Mouse (Mus musculus): ENCODE results near the gene Map2k1.

The Map2k1 gene

DNA sequence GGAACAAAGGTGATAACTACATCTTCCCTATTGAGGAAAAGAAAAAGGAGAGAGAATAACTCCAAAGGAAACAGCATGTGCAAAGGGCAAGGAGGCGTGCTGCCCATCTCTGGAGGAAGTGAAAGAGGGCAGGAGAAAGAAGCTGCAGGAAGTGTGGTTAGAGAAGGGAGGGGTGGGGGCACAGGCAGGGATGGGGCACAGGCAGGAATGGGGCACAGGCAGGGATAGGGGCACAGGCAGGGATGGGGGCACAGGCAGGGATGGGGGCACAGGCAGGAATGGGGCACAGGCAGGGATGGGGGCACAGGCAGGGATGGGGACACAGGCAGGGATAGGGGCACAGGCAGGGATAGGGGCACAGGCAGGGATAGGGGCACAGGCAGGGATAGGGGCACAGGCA lies 4.1 kb downstream of the Map2k1 start:
- no peak for DNase-seq (ENCODE audit: low read depth)

DNA sequence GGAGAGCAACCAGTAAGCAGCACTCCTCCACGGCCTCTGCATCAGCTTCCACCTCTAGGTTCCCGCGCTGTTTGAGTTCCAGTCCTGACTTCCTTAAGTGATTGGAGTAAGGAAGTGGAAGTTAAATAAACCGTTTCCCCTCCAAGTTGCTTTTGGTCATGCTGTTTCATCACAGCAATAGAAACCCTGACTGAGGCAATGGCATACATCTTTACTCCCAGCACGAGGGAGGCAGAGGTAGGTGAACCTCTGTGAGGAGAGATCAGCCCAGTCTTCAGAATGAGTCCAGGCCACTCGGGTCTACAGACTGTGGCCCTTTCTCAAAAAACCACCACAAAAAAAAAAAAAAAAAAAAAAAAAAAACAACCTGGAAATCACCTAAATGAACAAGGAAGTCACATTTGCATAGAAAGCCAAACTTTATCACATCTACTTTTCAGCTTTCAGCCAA lies 11.0 kb downstream of the Map2k1 start:
- no peak for DNase-seq (ENCODE audit: low read depth)

DNA sequence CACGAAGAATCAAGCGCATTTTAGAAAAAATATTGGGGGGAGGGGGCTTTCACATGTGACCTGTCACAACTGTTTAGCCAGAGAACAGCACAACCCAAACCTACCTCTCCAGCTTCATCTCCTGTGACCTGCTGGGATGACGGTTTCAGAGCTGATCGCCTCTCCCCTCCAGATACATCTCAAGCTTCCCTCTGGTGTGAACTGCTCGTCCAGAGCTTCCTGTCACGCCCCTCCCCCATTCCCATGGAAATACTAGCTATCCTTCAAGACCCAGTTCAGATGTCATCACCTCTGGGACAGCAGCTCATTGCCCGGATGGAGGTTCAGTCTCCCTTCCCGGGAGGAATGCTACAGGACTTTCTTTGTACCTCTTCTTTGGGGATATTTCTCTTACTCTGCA lies 12.8 kb downstream of the Map2k1 start:
- no peak for DNase-seq (ENCODE audit: low read depth)

DNA sequence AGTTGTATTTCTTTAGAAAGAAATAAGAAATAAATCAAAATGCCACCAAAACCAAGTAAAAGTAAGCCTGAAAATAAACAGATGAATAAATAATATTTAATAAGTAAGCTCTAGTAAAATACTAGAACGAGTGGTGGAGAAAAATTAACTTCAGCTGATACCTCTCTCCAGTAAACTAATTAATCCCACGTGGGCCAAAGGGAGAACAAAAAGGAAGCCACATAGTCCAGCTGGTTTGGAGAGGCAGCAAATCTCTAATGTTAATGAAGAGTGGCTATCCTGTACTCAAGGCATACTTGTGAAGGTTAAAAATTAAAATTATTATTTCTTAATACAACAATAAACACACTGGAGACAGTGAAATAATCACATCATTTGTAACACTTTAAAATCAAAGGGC lies 13.3 kb downstream of the Map2k1 start:
- DNase-seq (ENCODE audit: low read depth): no peak

GRCm38 (mm10) chr9:64236056-64236455 lies 17.4 kb downstream of the Map2k1 start:
- DNase-seq (ENCODE audit: low read depth): no peak

DNA sequence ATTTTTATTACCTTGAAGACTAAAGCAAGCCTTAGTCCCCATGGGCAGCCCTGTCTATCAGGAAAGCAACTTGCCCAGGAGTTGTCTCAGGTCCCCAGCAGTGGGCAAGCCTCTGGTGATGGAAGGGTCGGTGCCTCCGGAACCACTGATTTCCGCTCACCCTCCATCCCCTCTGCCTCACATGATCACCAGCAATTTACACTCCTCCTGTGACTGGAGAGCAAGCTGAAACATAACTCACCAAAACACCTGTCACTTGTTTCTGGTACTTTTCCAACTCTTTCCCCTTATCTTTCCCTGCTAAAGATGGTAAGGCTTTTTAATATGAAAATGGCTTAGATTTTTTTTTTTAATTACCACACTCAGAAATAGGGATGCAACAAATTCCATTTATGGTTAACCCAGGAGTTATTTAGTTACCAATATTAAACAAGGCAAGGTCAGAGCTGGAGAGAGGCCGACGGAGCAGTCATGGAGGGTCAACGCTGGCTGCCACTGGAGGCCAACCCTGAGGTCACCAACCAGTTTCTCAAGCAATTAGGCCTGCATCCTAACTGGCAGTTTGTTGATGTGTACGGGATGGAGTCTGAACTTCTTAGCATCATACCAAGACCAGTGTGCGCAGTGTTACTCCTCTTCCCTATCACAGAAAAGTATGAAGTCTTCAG lies 18.5 kb downstream of the Map2k1 start, which contains the start of gene Uchl4:
Uchl4 (plus strand) TSS at position 434 of the 668 bp plus-strand sequence.
- no peak for DNase-seq (ENCODE audit: low read depth)

DNA sequence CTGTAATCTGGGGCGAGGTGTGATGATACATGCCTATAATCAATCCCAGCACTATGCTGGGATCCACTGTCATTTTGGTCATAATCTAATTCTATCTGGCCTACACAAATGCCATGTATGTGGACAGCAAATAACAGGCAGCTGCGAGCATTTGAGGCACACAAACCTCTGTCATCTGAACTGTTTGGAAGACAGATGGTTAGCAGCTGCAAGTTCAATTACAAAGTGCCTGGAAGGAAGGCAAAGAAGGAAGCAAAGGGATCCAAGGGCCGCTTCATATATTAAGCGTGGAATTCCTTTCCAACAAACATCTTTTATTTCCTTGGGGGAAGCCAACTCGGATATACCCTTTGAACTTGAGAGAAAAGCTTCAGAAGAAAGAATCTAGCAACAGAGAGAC lies 19.8 kb downstream of the Map2k1 start:
- no peak for DNase-seq (ENCODE audit: low read depth)

GRCm38 (mm10) chr9:64232257-64232957 lies 21.0 kb downstream of the Map2k1 start:
- DNase-seq (ENCODE audit: low read depth): no peak

- no peak for DNase-seq (ENCODE audit: low read depth)
These were observed 21.8 kb downstream of the Map2k1 start for GRCm38 (mm10) chr9:64231674-64232073.

DNA sequence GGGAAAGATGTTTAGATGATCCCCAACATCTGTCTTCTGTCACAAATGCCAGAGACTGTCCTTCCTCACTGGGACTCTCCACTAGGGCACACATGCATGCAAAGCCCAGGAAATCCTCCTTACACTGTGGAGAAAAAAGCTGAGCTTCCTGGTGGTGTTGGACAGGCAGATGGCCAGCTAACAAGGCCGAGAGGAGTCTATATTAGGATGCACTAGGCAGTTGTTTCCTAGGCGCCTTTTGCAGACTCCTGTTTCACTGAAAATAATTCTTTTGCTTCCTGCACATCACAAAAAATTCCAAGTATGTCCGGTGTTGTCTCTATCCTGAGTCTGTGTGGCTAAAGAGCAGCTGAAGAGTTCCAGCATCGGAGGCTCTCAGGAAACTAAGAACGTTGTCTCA lies 22.3 kb downstream of the Map2k1 start:
- no peak for DNase-seq (ENCODE audit: low read depth)

DNA sequence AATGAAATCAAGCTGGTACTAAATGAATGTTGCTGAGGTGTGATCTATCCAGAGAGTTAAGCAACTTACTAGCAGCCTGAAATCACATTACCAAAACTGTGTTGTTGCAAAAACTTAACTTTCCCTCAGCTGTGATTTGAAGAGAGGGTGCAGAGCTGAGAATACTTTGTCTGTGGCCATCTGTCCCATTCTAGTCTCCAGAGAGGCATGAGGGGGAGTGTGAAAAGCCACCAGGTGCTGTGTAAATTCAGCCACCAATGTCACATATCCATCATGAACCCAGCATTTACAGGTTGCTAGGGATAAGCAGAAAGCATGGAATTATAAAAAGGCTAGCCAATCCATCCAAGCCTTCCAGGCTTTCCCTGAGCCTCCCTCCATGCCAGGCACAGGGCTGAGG lies 24.5 kb downstream of the Map2k1 start:
- DNase-seq (ENCODE audit: low read depth): no peak

DNA sequence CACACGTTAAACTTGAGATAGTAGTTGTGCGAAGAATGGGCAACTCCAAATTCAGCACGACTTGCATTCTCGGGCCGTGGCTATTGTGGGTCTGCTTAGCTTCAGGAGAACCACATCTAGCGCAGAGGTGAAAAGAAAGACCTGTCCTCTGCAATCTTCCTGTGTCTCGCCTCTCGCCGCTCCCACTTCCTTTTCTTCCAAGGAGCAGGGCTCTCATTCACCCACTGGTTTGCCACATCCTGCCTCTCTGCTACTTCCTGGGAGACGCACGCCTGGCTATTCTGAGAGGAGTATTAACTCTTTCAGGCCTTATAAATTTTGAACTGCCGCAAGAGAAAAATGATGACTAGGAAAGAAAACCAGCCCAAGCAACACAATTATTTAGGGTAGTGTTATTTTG lies 25.7 kb downstream of the Map2k1 start:
- DNase-seq (ENCODE audit: low read depth): no peak

- no peak for DNase-seq (ENCODE audit: low read depth)
These were observed 27.6 kb downstream of the Map2k1 start for GRCm38 (mm10) chr9:64225805-64226204.

DNA sequence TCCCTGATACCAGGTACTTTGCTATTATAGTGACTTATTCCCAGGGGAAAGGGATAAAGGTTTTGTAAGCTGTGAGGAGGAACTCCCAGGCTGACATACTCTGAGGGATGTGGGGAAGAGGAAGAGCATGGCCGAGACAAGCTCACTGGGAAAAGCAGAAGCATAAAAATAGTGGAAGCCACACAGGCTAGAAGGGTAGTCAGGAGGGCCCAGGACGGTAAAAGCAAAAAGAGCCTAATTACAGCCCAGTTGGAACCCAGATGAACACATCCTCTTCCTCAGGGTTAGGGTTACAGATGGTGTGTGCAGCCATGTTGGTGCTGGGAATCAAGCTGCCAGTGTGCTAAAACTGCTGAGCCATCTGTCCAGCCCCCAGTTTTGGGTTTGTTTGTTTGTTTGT lies 31.3 kb downstream of the Map2k1 start:
- no peak for DNase-seq (ENCODE audit: low read depth)

GRCm38 (mm10) chr9:64221480-64221879 lies 32.0 kb downstream of the Map2k1 start:
- DNase-seq (ENCODE audit: low read depth): no peak

DNA sequence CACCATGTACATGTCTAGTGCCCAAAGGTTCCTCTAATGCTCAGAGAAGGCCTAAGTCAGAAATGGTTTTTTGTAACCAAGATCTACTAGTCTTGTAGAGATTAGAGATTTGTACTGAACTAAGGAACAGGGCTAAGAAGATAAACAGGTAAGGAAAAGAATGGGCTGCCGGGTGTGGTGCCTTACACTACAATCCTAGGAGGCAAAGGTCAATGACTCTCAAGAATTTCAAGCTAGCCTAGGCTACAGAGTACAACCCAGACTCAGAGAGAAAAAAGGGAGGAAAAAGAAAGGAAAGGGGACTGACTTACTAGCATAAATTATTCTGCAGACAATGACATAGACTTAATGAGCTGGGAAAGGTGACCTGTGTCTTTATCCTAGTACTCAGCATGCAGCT lies 32.8 kb downstream of the Map2k1 start:
- no peak for DNase-seq (ENCODE audit: low read depth)

DNA sequence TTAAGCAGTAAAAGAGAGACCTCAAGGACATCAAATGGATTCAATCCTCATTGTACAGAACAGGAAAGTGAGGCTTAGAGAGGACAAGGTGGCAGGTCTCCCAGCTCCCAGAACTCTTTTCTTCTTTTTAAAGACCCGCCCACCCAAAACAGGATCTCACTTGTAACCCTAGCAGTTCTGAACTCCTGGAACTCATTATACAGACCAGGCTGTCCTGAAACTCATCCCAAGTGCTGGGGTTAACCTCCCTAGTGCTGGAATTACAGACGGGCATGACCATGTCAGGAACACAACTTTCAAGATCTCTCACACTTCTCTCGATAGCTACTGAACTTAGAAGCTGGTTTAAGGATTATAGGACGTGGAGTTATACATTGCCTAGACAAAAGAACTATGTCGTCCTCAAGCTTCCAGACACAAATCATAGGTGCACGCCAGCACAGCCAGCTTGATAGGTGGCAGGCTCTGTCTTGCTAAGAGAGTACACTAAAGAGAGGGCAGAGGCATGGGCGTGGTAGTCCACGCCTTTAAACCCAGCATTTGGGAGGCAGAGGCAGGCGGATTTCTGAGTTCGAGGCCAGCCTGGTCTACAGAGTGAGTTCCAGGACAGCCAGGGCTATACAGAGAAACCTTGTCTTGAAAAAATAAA lies 33.5 kb downstream of the Map2k1 start:
- DNase-seq (ENCODE audit: low read depth): no peak

- DNase-seq (ENCODE audit: low read depth): no peak
These were observed 34.1 kb downstream of the Map2k1 start for GRCm38 (mm10) chr9:64219305-64219704.

DNA sequence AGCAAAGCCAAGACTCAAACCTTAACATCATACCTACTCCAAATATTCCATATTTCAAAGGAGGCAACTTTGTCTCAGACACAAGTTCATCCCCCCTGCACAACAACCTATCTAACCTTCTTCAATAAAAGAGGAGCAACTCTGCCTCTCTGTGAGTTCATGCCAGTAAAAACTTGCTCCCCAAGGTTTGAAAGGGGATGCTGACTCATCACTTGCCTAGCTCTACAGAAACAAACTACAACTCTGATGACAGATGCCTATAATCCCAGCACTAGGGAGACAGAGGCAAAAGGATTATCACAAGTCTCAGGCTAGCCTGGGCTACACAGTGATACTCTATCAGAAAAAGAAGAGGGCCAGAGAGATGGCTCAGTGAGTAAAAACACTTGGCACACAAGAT lies 35.5 kb downstream of the Map2k1 start:
- no peak for DNase-seq (ENCODE audit: low read depth)

- no peak for DNase-seq (ENCODE audit: low read depth)
These were observed 36.8 kb downstream of the Map2k1 start for GRCm38 (mm10) chr9:64216641-64217040.

GRCm38 (mm10) chr9:64216090-64216489 lies 37.3 kb downstream of the Map2k1 start:
- no peak for DNase-seq (ENCODE audit: low read depth)

DNA sequence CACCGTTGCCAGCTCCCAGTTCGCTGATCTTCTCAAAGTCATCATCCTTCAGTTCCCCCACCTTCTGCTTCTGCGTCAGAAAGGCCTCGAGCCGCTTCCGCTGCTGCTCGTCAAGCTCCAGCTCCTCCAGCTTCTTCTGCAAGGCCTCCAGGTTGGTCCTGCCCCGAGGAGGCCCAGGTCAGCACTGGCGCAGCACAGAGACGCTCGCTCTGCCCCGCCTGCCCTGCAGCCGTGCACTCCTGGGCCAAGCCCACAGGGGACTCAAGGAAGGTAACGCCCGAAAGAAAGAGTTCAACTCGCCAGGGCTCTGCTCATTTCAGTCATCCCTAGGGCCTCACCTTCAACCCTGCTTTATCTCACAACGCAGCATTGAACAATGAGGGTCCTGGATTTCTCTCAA lies 39.0 kb downstream of the Map2k1 start:
- DNase-seq (ENCODE audit: low read depth): no peak

DNA sequence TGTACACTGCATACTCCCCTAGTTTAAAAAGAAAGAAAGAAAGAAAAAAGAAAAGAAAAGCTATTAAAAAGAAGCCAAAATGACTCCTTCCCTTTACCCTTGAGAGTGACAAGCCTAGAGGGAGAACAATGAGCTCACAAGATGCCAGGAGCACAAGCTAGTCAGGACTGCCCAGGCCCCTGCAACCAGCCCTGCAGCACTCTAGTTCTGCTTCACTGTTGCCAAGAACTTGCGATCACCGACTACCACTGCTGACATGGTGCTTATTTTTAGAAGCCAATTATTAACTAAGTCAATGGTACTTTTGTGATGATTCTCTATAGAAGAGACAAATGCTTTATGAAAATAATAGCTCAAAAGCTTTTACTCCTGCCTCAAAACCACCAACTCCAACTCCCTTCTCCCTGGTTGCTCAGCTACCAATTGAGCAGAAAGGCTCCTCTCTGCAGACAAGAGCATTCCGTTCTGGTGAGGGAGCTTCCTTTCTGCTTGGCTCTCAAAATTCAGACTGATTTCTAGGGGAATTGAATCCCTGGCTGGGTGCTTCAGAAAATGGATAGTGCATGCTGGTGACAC lies 45.8 kb downstream of the Map2k1 start:
- no peak for DNase-seq (ENCODE audit: low read depth)
